Mouse (Mus musculus) layer of hippocampus, postnatal 36 days (tissue): ENCODE results near the gene Gmds. TPM values are rescaled to one million over a fixed set of nuclear protein-coding genes. Genes with fewer than 3 reads are reported as not detected.

Source experiments
- DNase-seq, 2 experiments: peaks; one replicate each; pipeline ENCODE4 v3.0.0; 2022
- total RNA-seq, 2 experiments: library from RNA; stranded (reverse); gene quantifications; 2 replicates each; pipeline ENCODE4 v1.2.3; 2021

The Gmds gene
- total RNA-seq, 2 experiments from 2014 or later: 13.0 to 13.4 TPM

DNA sequence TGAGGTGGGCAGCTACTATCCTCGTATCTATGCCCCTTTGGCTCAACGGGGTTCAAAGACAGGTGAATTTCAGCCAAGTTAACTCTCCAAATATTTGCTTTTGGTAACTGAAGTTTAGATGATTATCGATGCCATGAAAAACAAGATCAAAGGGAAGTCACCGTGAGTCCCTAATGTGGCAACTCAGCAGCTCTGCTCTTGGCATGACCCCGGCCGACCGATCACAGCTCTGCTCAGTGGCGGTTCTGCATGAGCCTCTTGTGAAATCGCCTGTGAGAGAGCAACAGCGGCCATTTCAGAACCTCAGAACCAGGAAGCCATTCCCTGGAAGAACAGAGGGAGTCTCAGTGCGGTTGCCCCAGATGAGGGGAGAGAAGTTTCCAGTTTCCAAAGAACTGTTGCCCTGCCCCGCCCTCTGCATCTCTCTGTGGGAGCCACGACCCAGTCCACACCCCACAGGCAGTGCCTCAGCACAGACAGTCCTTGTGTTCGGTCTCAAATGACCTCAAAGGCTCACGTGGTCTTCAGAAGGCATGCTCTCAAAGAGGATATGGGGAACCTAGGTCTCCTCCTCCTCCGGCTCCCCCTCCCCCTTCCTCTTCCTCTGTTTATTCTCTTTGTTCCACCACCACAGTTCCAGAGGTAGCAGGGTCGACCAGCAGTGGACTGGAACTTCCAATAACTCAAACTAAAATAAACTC, 559.1 kb downstream of the Gmds start:
- DNase-seq: no peak

DNA sequence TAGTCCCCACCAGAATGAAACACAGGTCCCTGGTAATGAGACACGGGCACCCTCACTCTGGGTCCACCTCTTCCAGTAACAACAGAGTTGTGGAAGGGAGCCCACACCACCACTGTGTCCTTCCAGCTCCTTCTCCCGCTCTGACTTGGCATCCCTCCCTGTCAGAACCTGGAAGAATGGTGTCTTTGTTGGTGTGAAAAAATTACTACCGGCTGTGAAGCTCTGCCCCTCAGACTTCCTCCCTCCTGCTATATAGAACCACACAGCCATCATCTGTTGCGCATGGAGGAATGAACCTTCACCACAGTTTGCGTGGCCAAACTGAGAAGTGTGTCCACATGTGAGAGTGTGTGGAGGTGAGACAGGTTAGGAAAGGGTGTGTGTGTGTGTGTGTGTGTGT, 562.8 kb downstream of the Gmds start:
- no peak for DNase-seq

GRCm38 (mm10) chr13:31772882-31773281, 565.7 kb downstream of the Gmds start:
- no peak for DNase-seq
